Mouse (Mus musculus) induced T-regulatory cell, adult 2 months (primary cell): ENCODE results near the gene Sema4g.

Experiments
- DNase-seq: peaks from one replicate; pipeline ENCODE4 v3.0.0-alpha.2; 2012; ENCODE audit warnings: low read depth

The Sema4g gene

GRCm38 (mm10) chr19:45048644-45049365 is 59.9 kb downstream of the Sema4g start:
- no peak for DNase-seq

DNA sequence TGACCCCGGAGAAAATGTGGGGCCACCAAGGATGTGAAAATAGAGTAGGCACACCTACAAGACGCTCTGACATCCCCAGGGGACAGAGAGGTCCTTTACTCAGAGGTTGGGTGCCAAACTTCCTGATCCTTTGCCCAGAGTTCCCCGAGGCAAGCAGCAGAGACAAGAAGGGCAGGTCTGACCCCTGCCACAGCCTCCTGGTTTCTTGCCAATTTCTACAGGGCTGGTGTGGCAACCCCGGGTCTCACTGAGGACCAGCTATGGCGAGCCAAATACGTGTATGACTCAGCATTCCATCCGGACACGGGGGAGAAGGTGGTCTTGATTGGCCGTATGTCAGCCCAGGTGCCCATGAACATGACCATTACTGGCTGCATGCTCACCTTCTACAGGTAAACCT is 60.6 kb downstream of the Sema4g start:
- no peak for DNase-seq
